Mouse (Mus musculus) heart, embryonic 12.5 days (tissue): Measurements from ENCODE around the gene C130079G13Rik. TPM values are rescaled to one million over a fixed set of nuclear protein-coding genes. Genes with fewer than 3 reads are reported as not detected.
"Not testable (repeated sequence)": the region's sequence is repeated elsewhere in the genome, so short reads cannot be mapped to it uniquely, and the experiment has no call there.

ENCODE experiments used
- ATAC-seq: fragments of 200-750 bp; cut with Nextera tagmentation; 2 replicates; pipeline ENCODE4 v1.8.0; 2017; ENCODE audit warnings: moderate TSS enrichment, moderate library complexity; ENCODE audit not compliant: insufficient number of reproducible peaks, low FRiP score
- H3K27ac ChIP-seq: fragments of 300-500 bp; sonication (generic); 2 replicates; pipeline ENCODE4 v1.5.1; 2016; ENCODE audit warnings: mild to moderate bottlenecking, moderate library complexity; ENCODE audit not compliant: poor library complexity, severe bottlenecking
- H3K27me3 ChIP-seq: fragments of 300-500 bp; sonication (generic); replicated peaks from 2 replicates; pipeline ENCODE4 v1.6.1; 2016; ENCODE audit warnings: mild to moderate bottlenecking, moderate library complexity
- H3K36me3 ChIP-seq: fragments of 300-500 bp; sonication (generic); 2 replicates; pipeline ENCODE4 v1.6.1; 2016; ENCODE audit warnings: mild to moderate bottlenecking, moderate library complexity
- H3K4me1 ChIP-seq: fragments of 300-500 bp; sonication (generic); replicated peaks from 2 replicates; pipeline ENCODE4 v1.6.1; 2016; ENCODE audit warnings: mild to moderate bottlenecking
- H3K4me2 ChIP-seq: fragments of 300-500 bp; sonication (generic); 2 replicates; pipeline ENCODE4 v1.6.1; 2016; ENCODE audit warnings: mild to moderate bottlenecking, moderate library complexity
- H3K4me3 ChIP-seq: fragments of 300-500 bp; sonication (generic); 2 replicates; pipeline ENCODE4 v1.5.1; 2016; ENCODE audit warnings: mild to moderate bottlenecking
- H3K9ac ChIP-seq: fragments of 300-500 bp; sonication (generic); 2 replicates; pipeline ENCODE4 v1.6.1; 2016; ENCODE audit warnings: mild to moderate bottlenecking, moderate library complexity
- H3K9me3 ChIP-seq: fragments of 300-500 bp; sonication (generic); replicated peaks from 2 replicates; pipeline ENCODE4 v1.6.1; 2016; ENCODE audit warnings: mild to moderate bottlenecking, moderate library complexity
- WGBS: fragments of 180-500 bp; shearing (Covaris S2); methylation state at CpG from one replicate; pipeline ENCODE4 v1.1.7; 2016; 5-methylcytosine and 5-hydroxymethylcytosine counted together
- polyA plus RNA-seq: library from polyadenylated mRNA; unstranded; fragments of >200 nt; fragmentation: Nextera tagmentation; extraction: Ambion mirVana; gene quantifications from 2 replicates; pipeline ENCODE4 v1.2.1, GENCODE M21; 2016

Gene C130079G13Rik
- not detected in 2 replicates for polyA plus RNA-seq

DNA sequence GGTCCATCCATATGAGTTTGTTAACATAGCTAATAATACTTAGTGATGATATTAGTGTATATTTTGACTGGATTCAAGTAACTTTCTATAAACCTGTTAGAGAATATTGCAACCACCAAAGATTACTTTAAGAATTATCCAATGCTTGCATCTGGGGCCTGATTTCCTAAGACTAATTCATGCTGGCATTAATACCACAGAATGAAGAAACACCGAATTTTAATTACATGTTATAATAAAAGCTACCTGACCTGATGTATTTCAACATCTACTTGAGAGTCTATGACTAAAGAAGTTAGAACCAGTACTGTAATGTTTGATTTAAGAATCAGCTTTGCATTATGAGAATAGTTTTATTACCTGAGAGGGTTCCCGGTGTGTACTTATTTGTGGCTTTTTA, at the start of gene C130079G13Rik:
C130079G13Rik (plus strand) TSS at position 301 of the 400 bp plus-strand sequence.
- Histone ChIP-seq H3K27ac (no peak within 1 kb of the TSS), H3K27me3 (no peaks in the 10 kb centered on the region), H3K4me3 (no peak within 1 kb of the TSS), H3K9ac (no peak within 1 kb of the TSS), H3K36me3 (no peaks in the 10 kb centered on the region), H3K4me1 (no peaks in the 10 kb centered on the region), H3K4me2 (no peak within 1 kb of the TSS), H3K9me3 (no peaks in the 10 kb centered on the region)
- ATAC-seq, result no peak
- WGBS, result 81% methylated on average over 2 of the region's 2 CpGs

DNA sequence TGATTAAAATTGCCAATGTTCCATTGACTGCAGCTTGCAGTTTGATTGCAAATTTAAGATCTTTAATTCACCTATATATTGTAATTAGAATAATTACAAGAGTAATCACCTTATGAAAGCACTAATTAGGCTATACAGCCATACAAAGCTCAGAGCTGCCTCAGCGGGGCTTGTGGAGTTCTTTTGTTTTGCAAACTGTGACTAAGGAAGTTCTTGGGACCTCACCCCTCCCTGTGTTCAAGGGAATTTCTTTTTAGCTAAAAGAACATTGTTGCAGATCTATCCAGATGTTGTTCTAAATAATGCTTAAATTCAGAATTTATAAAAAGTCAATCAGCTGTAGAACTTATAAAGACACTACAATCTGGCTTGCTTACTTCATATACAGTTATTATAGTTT, 47.4 kb upstream of the C130079G13Rik start:
- not testable (repeated sequence) for H3K27ac ChIP-seq, H3K9ac ChIP-seq, H3K4me2 ChIP-seq, H3K9me3 ChIP-seq, H3K4me3 ChIP-seq, H3K4me1 ChIP-seq, H3K27me3 ChIP-seq, H3K36me3 ChIP-seq, ATAC-seq
- 55% methylated on average over 1 of the region's 1 CpGs for WGBS

DNA sequence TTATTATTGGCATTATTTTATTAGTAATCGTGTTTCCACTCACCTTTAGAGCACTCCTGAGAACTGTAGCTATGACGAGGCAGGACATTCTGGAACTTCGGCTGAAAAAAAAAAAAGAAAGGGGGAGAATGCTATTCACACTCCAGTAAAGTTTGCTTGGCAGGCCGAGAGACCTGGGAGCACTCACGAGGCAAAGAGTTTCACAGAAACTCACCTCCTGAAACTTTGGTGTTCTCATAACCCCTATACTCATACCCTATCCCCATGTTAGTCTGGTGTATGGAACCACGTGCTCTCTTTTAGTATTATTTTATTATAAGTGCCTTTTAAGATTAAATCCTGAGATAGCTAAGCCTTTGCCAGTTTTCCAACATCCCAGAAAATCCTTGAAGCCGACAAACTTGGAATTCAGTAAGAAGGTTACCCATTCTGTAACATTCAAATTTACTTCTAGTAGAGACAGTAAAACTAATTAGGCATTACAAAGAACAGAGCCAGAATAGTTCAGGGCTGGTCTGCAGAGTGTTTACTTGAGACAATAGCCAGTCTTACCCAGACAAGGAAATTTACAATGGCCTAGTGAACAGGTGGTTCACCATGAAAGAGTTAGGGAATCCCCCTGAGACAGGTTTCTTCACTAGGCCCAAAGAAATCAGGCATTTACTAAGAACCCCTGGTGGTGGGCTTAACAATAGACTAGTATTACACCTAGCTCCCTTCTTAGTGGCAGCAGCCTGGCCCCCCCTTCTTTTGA, 45.0 kb upstream of the C130079G13Rik start:
- not testable (repeated sequence) for H3K9ac ChIP-seq, H3K9me3 ChIP-seq, H3K4me1 ChIP-seq, H3K27ac ChIP-seq, H3K4me2 ChIP-seq, H3K4me3 ChIP-seq, H3K27me3 ChIP-seq, H3K36me3 ChIP-seq, ATAC-seq
- 72% methylated on average over 7 of the region's 7 CpGs for WGBS

DNA sequence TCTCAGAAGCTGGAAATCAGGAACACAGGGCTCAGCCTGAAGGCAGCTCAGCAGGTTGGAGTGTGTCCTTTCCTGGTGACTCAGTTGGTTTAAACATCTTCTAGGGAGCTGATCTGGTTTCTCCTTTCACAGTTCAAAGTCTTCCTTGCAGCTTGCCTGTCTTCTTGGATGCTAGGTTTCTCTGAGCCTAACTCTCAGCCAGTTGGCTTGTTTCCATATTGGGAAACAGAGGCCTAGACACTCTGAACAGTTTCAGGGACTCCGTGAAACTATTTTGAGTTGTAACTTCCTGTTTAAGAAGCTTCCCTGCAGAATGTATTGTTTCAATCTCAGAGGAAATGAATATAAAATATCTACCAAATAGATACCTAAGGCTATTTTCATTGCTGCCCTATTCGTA, 31.7 kb upstream of the C130079G13Rik start:
- Histone ChIP-seq H3K4me3 (no peak overlapping the region), H3K4me2 (no peak overlapping the region), H3K9me3 (no peaks in the 10 kb centered on the region), H3K4me1 (no peaks in the 10 kb centered on the region), H3K9ac (no peak overlapping the region), H3K36me3 (no peaks in the 10 kb centered on the region), H3K27ac (no peak overlapping the region), H3K27me3 (no peaks in the 10 kb centered on the region)
- 59% methylated on average over 2 of the region's 2 CpGs for WGBS
- no peak for ATAC-seq

DNA sequence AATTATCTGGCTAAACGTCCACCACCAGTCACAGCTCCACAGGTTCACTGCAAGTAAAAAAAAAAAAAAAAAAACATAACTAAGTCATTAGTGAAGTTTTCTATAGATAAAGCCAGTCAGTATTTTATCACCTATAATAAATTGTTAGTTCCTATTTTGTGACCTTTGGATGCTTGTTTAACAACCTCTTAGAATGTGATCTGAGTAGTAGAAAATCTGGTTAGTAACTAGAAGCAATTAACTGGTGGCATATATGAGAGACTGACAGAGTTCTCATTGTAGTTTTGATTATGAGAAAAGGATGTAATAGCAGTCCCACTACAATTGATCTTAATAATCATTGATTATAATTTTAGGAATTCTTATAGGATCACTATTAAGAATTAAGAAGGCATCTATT, 9.6 kb downstream of the C130079G13Rik start:
- ATAC-seq, result no peak
- WGBS, result 51% methylated on average over 1 of the region's 1 CpGs
- Histone ChIP-seq H3K27me3 (no peaks in the 10 kb centered on the region), H3K27ac (no peak overlapping the region), H3K36me3 (no peaks in the 10 kb centered on the region), H3K4me3 (no peak overlapping the region), H3K9ac (no peak overlapping the region), H3K4me1 (no peaks in the 10 kb centered on the region), H3K4me2 (no peak overlapping the region), H3K9me3 (no peaks in the 10 kb centered on the region)

DNA sequence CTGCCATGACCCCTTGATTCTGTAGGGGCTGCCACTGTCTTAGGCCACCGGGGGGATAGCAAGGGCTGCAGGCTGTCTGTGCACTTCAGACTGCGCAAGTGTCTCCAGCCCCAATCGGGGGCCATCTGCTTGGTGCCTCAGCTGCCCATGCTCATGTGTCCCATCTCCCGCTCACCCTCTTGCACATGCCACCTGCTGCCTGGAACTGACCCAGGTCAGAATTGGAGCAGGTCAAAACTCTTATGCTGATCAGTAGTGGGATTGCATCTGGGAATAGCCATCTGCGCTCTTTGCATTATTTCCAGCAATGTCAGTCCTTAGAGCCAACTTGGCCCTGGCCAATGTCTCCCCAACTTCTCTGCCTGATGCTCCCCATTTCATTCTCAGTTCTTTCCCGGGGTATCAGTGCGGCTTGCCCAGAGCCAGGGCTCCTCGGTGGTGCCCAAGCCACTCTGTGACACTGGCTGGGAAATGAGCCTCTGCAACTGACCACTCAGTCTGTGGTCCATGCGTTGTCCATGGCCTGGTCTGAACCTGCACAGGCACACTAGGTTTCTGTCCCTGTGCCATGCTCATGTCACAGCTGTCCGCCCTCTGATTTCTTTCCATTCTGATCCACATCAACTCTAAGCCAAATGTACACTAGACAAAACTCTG, 22.4 kb downstream of the C130079G13Rik start:
- H3K4me1 ChIP-seq, result no peaks in the 10 kb centered on the region
- 81% methylated on average over 10 of the region's 10 CpGs for WGBS
- H3K27me3 ChIP-seq, result no peaks in the 10 kb centered on the region
- no peaks in the 10 kb centered on the region for H3K36me3 ChIP-seq
- ATAC-seq, result no peak
- H3K27ac ChIP-seq, result no peak overlapping the region
- no peak overlapping the region for H3K4me2 ChIP-seq
- no peak overlapping the region for H3K4me3 ChIP-seq
- no peak overlapping the region for H3K9ac ChIP-seq
- H3K9me3 ChIP-seq, result no peaks in the 10 kb centered on the region

DNA sequence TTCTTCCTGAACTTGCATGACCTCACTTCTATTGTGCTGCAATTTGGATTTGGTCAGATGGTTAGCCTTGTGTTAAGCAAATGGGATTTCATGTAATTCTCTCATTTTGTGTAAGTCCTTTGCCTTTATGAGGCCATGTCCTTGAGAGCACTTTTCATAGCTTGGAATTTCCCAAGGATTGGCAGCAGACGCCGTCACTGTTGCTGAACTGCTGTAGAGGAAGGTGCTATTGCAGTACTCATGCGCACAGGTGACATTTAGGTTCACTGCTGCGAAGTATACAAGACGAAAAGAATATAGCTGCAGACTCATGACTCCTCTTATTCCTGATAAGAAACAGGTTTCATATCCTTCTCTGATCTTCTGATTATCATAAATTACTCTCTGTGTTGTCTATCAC, 45.9 kb downstream of the C130079G13Rik start:
- no peak overlapping the region for H3K9ac ChIP-seq
- no peak overlapping the region for H3K27ac ChIP-seq
- no peak overlapping the region for H3K4me3 ChIP-seq
- H3K9me3 ChIP-seq, result no peaks in the 10 kb centered on the region
- H3K4me2 ChIP-seq, result no peak overlapping the region
- no peak for ATAC-seq
- 83% methylated on average over 5 of the region's 5 CpGs for WGBS
- H3K4me1 ChIP-seq, result no peaks in the 10 kb centered on the region
- H3K27me3 ChIP-seq, result no peaks in the 10 kb centered on the region
- no peaks in the 10 kb centered on the region for H3K36me3 ChIP-seq

DNA sequence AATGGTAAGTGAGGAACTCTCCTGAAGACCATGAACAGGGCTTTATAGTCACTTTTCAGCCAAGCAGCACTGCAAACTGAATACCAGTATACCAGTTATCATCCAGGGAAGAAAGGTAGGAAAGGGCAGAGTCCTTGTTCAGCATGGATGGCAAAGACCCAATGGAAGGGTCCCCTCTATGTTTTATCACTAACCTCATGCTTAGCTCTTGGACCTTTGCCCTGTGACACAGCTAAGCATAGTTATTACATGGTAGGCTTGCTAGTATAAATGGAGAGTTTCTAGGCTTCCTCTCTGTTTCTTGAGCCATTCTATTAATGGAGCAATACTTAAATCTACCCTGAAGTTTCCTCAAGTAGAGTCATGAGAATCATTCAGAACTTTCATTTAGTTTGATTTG, 49.6 kb downstream of the C130079G13Rik start:
- Histone ChIP-seq H3K4me1 (no peaks in the 10 kb centered on the region), H3K27ac (no peak overlapping the region), H3K9ac (no peak overlapping the region), H3K9me3 (no peaks in the 10 kb centered on the region), H3K4me2 (no peak overlapping the region), H3K4me3 (no peak overlapping the region), H3K36me3 (no peaks in the 10 kb centered on the region), H3K27me3 (no peaks in the 10 kb centered on the region)
- no peak for ATAC-seq

Other genes with a start within 250 kb of the C130079G13Rik start
- gene Gm5538, start 195.4 kb upstream of the C130079G13Rik start, polyA plus RNA-seq, result not detected in 2 replicates
- not detected in 2 replicates for gene Gm8298, start 64.2 kb upstream of the C130079G13Rik start, polyA plus RNA-seq
- gene Aadacl2, start 81.5 kb downstream of the C130079G13Rik start, polyA plus RNA-seq, result not detected in 2 replicates
- gene Aadac, start 100.5 kb downstream of the C130079G13Rik start, polyA plus RNA-seq, result 0.23 and 0.88 TPM in 2 replicates
- not detected in 2 replicates for gene Sucnr1, start 156.7 kb downstream of the C130079G13Rik start, polyA plus RNA-seq